Mouse (Mus musculus): ENCODE measurements at regions not wholly inside any gene's neighbourhood (a gene's known extent, or its start where the extent isn't known, plus 50 kb on each side); places are given as distances from the start of the nearest gene placed in this dataset.

- no peak overlapping the region for H3K4me3 ChIP-seq
- no peaks in the 10 kb centered on the region for H3K36me3 ChIP-seq
- WGBS: 67% methylated on average over 14 of the region's 14 CpGs
- H3K27me3 ChIP-seq: no peaks in the 10 kb centered on the region
- H3K27ac ChIP-seq (replicated peaks): peak overlapping the region; percentile 59; the same call in 1 of the 2 replicates
- ATAC-seq (ENCODE audit: low read depth): peak; percentile 78; the same call in 1 of the 2 replicates
- H3K4me1 ChIP-seq (replicated peaks): peaks cover 39% of the 10 kb centered on the region
- H3K4me2 ChIP-seq: no peak overlapping the region
- no peak overlapping the region for H3K9ac ChIP-seq
- no peaks in the 10 kb centered on the region for H3K9me3 ChIP-seq
Measured at GRCm38 (mm10) chr17:27317576-27318277, 113.5 kb upstream of the Lemd2 start.

GRCm38 (mm10) chr17:27316711-27317575 lies 112.7 kb upstream of the Lemd2 start:
- H3K4me1 ChIP-seq (replicated peaks): peaks cover 39% of the 10 kb centered on the region
- no peak overlapping the region; the same call in 1 of the 2 replicates for H3K27ac ChIP-seq (replicated peaks)
- H3K9ac ChIP-seq: no peak overlapping the region
- H3K27me3 ChIP-seq: no peaks in the 10 kb centered on the region
- no peak for ATAC-seq (ENCODE audit: low read depth)
- no peak overlapping the region for H3K4me3 ChIP-seq
- WGBS: 86% methylated on average over 21 of the region's 21 CpGs
- H3K36me3 ChIP-seq: no peaks in the 10 kb centered on the region
- H3K9me3 ChIP-seq: no peaks in the 10 kb centered on the region
- no peak overlapping the region for H3K4me2 ChIP-seq

- Histone ChIP-seq H3K27me3 (no peaks in the 10 kb centered on the region), H3K4me3 (no peak overlapping the region), H3K4me2 (no peak overlapping the region), H3K9ac (no peak overlapping the region), H3K36me3 (no peaks in the 10 kb centered on the region), H3K4me1 (replicated peaks) (peaks cover 39% of the 10 kb centered on the region), H3K27ac (replicated peaks) (no peak overlapping the region), H3K9me3 (no peaks in the 10 kb centered on the region)
- no peak for ATAC-seq (ENCODE audit: low read depth)
- WGBS: 76% methylated on average over 11 of the region's 11 CpGs
Measured at GRCm38 (mm10) chr17:27315947-27316628, 111.8 kb upstream of the Lemd2 start.

DNA sequence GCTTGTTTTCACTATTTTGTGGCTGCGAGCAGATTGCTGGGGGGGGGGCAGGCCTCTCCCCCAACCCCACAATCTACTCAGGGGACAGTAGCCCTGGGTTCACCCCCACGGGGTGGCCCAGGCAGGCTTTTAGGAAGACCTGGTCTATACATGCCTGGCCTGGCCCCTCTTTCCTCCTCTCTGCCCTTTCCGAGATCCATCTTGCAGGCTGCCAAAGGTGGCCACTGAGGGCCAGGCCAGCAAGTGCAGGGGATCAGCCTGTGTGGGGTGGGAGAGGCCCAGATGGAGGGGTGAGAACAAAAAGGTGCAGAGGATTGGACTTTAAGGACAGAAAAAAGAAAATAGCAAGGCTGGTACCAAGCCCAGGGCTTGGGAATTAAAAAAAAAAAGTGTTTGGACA lies 111.2 kb upstream of the Lemd2 start:
- 50% methylated on average over 3 of the region's 3 CpGs for WGBS
- peaks cover 39% of the 10 kb centered on the region for H3K4me1 ChIP-seq (replicated peaks)
- no peaks in the 10 kb centered on the region for H3K9me3 ChIP-seq
- no peaks in the 10 kb centered on the region for H3K36me3 ChIP-seq
- H3K27me3 ChIP-seq: no peaks in the 10 kb centered on the region; the same call in 1 of the 2 replicates
- no peak for ATAC-seq (ENCODE audit: low read depth)
- H3K4me2 ChIP-seq: no peak overlapping the region
- no peak overlapping the region for H3K27ac ChIP-seq (replicated peaks)
- H3K4me3 ChIP-seq: no peak overlapping the region
- H3K9ac ChIP-seq: no peak overlapping the region

DNA sequence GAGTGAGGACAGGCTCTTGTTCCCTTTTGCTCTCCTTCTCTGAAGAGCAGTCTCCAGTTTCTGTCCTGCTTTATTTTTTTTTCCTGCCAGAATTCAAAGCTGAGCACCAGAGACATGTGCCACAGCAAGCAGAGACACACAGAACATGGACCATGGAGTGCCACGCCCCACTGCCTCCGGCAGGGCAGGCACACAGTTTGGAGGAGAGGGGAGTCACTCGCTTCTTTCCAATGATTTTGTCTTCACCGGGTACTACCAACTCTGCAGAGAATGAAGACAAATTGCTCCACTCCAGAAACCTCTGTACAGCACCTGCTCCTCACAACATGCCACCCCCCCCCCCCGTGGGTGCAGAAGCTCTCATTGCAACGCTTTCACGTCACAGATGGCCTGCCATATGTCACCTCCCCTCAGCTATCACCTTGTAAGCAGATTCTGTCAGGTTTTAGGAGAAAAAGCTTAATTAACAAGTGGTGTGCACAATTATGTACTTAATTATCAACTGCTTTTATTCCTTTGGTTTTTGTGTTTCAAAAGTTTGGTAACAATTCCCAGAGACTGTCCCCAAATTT lies 110.6 kb upstream of the Lemd2 start:
- no peak overlapping the region for H3K9ac ChIP-seq
- H3K4me1 ChIP-seq (replicated peaks): peaks cover 39% of the 10 kb centered on the region
- H3K4me3 ChIP-seq: no peak overlapping the region
- WGBS: 25% methylated on average over 7 of the region's 7 CpGs
- no peak overlapping the region for H3K27ac ChIP-seq (replicated peaks)
- no peaks in the 10 kb centered on the region for H3K9me3 ChIP-seq
- no peaks in the 10 kb centered on the region; the same call in 1 of the 2 replicates for H3K27me3 ChIP-seq
- H3K36me3 ChIP-seq: no peaks in the 10 kb centered on the region
- no peak overlapping the region for H3K4me2 ChIP-seq
- no peak for ATAC-seq (ENCODE audit: low read depth)

- no peak for ATAC-seq (ENCODE audit: low read depth)
- H3K36me3 ChIP-seq: no peaks in the 10 kb centered on the region
- WGBS: 33% methylated on average over 4 of the region's 4 CpGs
- no peaks in the 10 kb centered on the region; the same call in 1 of the 2 replicates for H3K27me3 ChIP-seq
- no peak overlapping the region for H3K4me2 ChIP-seq
- no peak overlapping the region for H3K27ac ChIP-seq (replicated peaks)
- H3K4me1 ChIP-seq (replicated peaks): peaks cover 6% of the 10 kb centered on the region; the same call in 1 of the 2 replicates
- H3K4me3 ChIP-seq: no peak overlapping the region
- no peaks in the 10 kb centered on the region for H3K9me3 ChIP-seq
- no peak overlapping the region for H3K9ac ChIP-seq
Measured at GRCm38 (mm10) chr17:27308933-27309332, 104.7 kb upstream of the Lemd2 start.

GRCm38 (mm10) chr17:27304842-27305241 lies 100.6 kb upstream of the Lemd2 start:
- Histone ChIP-seq H3K27me3 (no peaks in the 10 kb centered on the region), H3K9me3 (no peaks in the 10 kb centered on the region), H3K36me3 (no peaks in the 10 kb centered on the region), H3K4me3 (no peak overlapping the region), H3K4me1 (replicated peaks) (peaks cover 6% of the 10 kb centered on the region; the same call in 1 of the 2 replicates), H3K9ac (no peak overlapping the region), H3K27ac (replicated peaks) (no peak overlapping the region), H3K4me2 (no peak overlapping the region)
- 53% methylated on average over 3 of the region's 3 CpGs for WGBS
- ATAC-seq (ENCODE audit: low read depth): peak; percentile 19; the same call in 1 of the 2 replicates

GRCm38 (mm10) chr17:27303633-27304479 lies 99.6 kb upstream of the Lemd2 start:
- Histone ChIP-seq H3K9me3 (no peaks in the 10 kb centered on the region), H3K4me3 (no peak overlapping the region), H3K27ac (replicated peaks) (no peak overlapping the region), H3K9ac (no peak overlapping the region), H3K4me2 (no peak overlapping the region), H3K27me3 (no peaks in the 10 kb centered on the region), H3K4me1 (replicated peaks) (peaks cover 6% of the 10 kb centered on the region; the same call in 1 of the 2 replicates), H3K36me3 (no peaks in the 10 kb centered on the region)
- 86% methylated on average over 17 of the region's 17 CpGs for WGBS
- ATAC-seq (ENCODE audit: low read depth): no peak

DNA sequence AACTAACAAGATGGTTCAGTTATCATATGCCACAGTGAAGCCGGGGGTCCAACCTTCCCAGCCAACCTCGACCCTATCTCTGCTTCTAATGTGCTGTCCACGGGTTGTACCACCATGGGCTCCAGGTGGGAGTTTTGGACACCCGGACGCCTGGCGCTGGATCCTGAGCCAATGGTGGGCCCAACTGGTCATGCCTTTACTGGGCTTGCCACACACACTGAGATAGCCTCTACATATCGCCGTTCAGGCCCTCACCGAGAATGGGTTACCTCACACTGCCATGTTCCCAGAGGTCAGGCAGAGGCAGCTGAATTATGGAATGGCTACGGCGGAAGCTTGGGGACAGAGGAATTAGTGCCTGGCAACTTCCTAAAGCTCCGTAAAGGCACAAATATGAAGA lies 98.8 kb upstream of the Lemd2 start:
- Histone ChIP-seq H3K27ac (replicated peaks) (no peak overlapping the region), H3K4me1 (replicated peaks) (peaks cover 6% of the 10 kb centered on the region; the same call in 1 of the 2 replicates), H3K27me3 (no peaks in the 10 kb centered on the region), H3K9me3 (no peaks in the 10 kb centered on the region), H3K4me3 (no peak overlapping the region), H3K36me3 (no peaks in the 10 kb centered on the region), H3K4me2 (no peak overlapping the region), H3K9ac (no peak overlapping the region)
- 92% methylated on average over 12 of the region's 12 CpGs for WGBS
- no peak for ATAC-seq (ENCODE audit: low read depth)

DNA sequence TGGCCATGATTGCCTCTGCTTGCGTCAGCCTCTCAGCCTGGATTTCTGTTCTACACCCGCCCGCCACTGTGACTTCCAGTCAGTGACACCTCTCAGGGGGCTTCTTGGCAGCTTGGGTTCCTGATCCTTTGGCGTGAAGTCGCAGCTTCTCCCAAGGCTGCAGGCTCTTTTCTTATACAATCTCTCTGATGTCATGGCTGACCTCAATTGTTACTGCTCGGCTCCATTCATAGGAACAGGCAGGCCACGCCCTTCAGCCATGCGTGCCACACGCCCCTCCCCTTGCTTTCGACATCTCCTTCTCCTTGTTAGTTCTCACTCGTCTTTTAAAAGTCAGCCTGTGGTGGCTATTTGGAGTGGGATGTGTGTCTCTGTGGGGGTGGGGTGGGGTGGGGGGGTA lies 97.1 kb upstream of the Lemd2 start:
- Histone ChIP-seq H3K9me3 (no peaks in the 10 kb centered on the region), H3K4me2 (no peak overlapping the region), H3K27me3 (no peaks in the 10 kb centered on the region), H3K4me1 (replicated peaks) (peaks cover 6% of the 10 kb centered on the region; the same call in 1 of the 2 replicates), H3K4me3 (no peak overlapping the region), H3K36me3 (no peaks in the 10 kb centered on the region), H3K27ac (replicated peaks) (no peak overlapping the region), H3K9ac (no peak overlapping the region)
- WGBS: 45% methylated on average over 11 of the region's 11 CpGs
- no peak for ATAC-seq (ENCODE audit: low read depth)

DNA sequence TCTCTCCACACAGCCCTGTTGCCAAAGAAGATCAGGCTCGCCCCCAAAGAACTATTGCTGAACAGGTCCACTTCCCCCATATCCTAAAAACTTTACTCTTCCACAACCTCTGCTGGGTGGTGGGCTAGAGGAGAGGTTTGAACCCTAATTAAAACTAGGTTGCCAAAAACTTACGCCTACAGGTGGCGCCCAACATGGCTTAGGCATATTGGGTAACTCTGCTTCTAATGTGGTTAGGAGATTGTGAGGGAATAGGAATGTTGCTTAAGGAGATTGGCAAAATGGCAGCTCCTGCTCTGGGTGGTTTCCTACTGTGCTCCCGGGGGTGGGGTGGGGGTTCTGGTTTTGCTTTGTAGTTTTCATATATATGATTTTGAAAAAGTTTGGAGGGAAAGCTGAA lies 95.0 kb upstream of the Lemd2 start:
- Histone ChIP-seq H3K9ac (no peak overlapping the region), H3K9me3 (0 out of 2 replicates have a peak, but pooled peaks cover 3% of the 10 kb centered on the region), H3K4me1 (replicated peaks) (peaks cover 5% of the 10 kb centered on the region), H3K4me3 (no peak overlapping the region), H3K27me3 (no peaks in the 10 kb centered on the region), H3K36me3 (no peaks in the 10 kb centered on the region), H3K4me2 (no peak overlapping the region), H3K27ac (replicated peaks) (no peak overlapping the region)
- 76% methylated on average over 4 of the region's 4 CpGs for WGBS
- ATAC-seq (ENCODE audit: low read depth): no peak

All from neural tube, embryonic 13.5 days (tissue).